Mouse (Mus musculus) naive thymus-derived CD4-positive, alpha-beta T cell, adult 2 months (primary cell): ENCODE data around the gene Smad1.

ENCODE experiments used
- DNase-seq: peaks from one replicate; pipeline ENCODE4 v3.0.0-alpha.2; 2011; ENCODE audit warnings: low read depth

The Smad1 gene

GRCm38 (mm10) chr8:79354009-79354408, 45.3 kb downstream of the Smad1 start:
- DNase-seq, result no peak

GRCm38 (mm10) chr8:79351916-79352315, 47.4 kb downstream of the Smad1 start:
- DNase-seq, result no peak

- DNase-seq, result no peak
Measured at GRCm38 (mm10) chr8:79350805-79351204, 48.5 kb downstream of the Smad1 start.

GRCm38 (mm10) chr8:79350094-79350593, 49.2 kb downstream of the Smad1 start:
- no peak for DNase-seq

GRCm38 (mm10) chr8:79346414-79346813, 52.9 kb downstream of the Smad1 start:
- DNase-seq, result no peak

GRCm38 (mm10) chr8:79345856-79346255, 53.5 kb downstream of the Smad1 start:
- no peak for DNase-seq

- DNase-seq, result no peak
Measured at GRCm38 (mm10) chr8:79341236-79341635, 58.1 kb downstream of the Smad1 start.

- peak; percentile 29 for DNase-seq
Measured at GRCm38 (mm10) chr8:79339555-79339954, 59.8 kb downstream of the Smad1 start.

GRCm38 (mm10) chr8:79338619-79339018, 60.7 kb downstream of the Smad1 start:
- DNase-seq, result no peak

GRCm38 (mm10) chr8:79332109-79332900, 67.0 kb downstream of the Smad1 start:
- no peak for DNase-seq

- DNase-seq, result no peak
Measured at GRCm38 (mm10) chr8:79331571-79331970, 67.7 kb downstream of the Smad1 start.

- DNase-seq, result no peak
Measured at GRCm38 (mm10) chr8:79331017-79331416, 68.3 kb downstream of the Smad1 start.

GRCm38 (mm10) chr8:79329735-79330134, 69.6 kb downstream of the Smad1 start:
- DNase-seq, result no peak

- DNase-seq, result no peak
Measured at GRCm38 (mm10) chr8:79329182-79329581, 70.1 kb downstream of the Smad1 start.

- DNase-seq, result no peak
Measured at GRCm38 (mm10) chr8:79325510-79325909, 73.8 kb downstream of the Smad1 start.

- DNase-seq, result no peak
Measured at GRCm38 (mm10) chr8:79324928-79325327, 74.4 kb downstream of the Smad1 start.

- no peak for DNase-seq
Measured at GRCm38 (mm10) chr8:79324036-79324435, 75.3 kb downstream of the Smad1 start.

GRCm38 (mm10) chr8:79323121-79323520, 76.2 kb downstream of the Smad1 start:
- no peak for DNase-seq

GRCm38 (mm10) chr8:79310801-79311200, 88.5 kb downstream of the Smad1 start:
- no peak for DNase-seq

GRCm38 (mm10) chr8:79305941-79306340, 93.4 kb downstream of the Smad1 start:
- no peak for DNase-seq

- DNase-seq, result no peak
Measured at GRCm38 (mm10) chr8:79301548-79301947, 97.8 kb downstream of the Smad1 start.

- no peak for DNase-seq
Measured at GRCm38 (mm10) chr8:79299704-79300103, 99.6 kb downstream of the Smad1 start.

GRCm38 (mm10) chr8:79297763-79298162, 101.6 kb downstream of the Smad1 start:
- DNase-seq, result peak; percentile 35
